Mouse (Mus musculus) adrenal gland, postnatal 36 days (tissue): Measurements from ENCODE around the gene Oprm1. TPM values are rescaled to one million over a fixed set of nuclear protein-coding genes. Genes with fewer than 3 reads are reported as not detected.

Source experiments
- DNase-seq, 2 experiments: peaks; one replicate each; pipeline ENCODE4 v3.0.0; 2021; ENCODE audit warnings: mixed read lengths in 1 of 2
- total RNA-seq, 2 experiments: library from RNA; stranded (reverse); gene quantifications; 2 replicates each; pipeline ENCODE4 v1.2.3; 2021

The Oprm1 gene
- total RNA-seq, 2 experiments from 2014 or later, result not detected

DNA sequence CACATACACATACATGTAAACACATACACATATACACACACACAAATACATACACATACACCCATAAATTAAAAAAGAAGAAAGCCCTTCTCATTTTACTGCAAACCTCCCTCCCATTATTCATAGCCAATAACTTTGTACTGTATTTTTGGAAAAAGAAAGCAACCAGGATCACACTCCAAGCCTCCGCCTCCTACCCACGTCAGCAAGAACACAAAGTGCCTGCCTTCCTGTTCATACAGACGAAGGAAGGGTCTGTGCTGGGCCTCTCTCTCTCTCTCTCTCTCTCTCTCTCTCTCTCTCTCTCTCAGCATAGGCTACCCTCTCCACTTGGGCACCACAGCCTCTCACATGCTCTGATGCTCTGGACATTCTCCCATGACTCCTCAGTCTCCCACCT lies 137.5 kb downstream of the Oprm1 start:
- DNase-seq, result no peak

- no peak for DNase-seq
Measured at GRCm38 (mm10) chr10:6896659-6897303, 138.5 kb downstream of the Oprm1 start.

DNA sequence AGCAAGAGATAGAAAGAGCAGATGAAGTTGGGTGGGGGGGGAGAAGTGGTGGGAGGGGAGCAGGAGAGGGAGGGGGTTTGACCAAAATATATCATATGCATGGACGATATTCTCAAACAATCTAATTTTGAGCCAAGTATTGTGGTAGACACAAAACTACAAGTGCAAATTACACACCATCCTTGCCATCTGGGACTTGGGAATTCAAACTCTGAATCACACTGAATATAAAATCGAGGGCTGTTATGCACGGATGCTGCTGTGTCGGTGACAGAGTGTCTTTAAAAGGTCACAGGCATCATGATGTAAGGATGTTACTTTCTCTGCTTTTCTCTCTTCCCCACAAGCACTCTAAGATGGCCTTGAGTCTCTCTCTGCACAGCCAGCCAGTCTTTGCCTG lies 141.8 kb downstream of the Oprm1 start:
- no peak for DNase-seq

- DNase-seq, result no peak
Measured at GRCm38 (mm10) chr10:6901819-6902393, 143.6 kb downstream of the Oprm1 start.

GRCm38 (mm10) chr10:6909763-6910162 lies 151.5 kb downstream of the Oprm1 start:
- no peak for DNase-seq

DNA sequence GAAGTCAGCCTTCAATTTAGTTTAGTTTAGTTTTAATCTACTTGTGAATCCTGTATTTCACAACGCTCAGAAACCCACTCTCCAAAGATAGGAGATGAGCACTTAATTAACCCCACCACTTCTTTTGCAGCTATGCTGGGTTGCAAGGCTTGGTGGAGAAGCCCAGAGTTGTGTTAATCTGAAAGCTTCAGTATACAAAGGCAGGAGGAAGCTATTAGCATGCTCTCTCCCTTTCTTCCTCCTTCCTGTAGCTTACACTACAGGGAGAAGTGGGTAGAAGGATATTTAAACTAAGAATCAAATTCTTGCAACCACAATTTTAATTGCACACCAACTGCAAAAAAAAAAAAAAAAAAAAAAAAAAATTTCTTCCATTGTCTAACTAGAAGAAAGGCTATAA lies 157.7 kb downstream of the Oprm1 start:
- DNase-seq, result no peak

DNA sequence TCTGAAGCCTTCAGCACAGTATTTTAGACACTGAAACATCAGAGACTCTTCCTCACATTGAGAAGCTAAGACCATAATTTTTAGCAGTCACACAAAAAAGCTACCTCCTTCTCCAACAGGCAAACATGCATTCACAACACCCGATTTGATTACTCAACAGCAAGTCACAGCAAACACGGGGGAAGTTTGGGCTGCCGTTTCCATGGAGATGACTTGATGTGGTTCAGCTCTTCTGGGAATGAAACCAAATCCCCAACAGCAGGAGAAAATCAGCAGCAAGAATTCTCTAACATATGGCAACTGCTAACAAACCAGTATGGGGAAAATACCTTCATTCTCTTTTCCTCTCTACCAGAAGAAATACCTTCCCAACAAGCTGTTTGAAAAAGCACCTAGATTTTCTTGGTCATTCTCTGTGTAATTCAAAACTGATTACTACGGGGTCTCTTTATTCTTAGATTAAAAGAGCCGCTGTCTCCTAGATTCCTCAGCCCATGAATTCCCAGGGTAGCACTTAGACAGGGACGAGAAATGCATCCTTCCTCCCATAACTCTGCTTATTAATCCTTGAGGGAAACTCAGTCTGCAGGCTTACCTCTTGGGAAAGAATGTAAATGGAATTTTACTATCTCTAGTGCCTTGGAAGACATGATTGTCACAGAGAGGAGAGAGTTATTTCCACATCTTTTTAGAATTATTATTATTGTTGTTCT lies 158.4 kb downstream of the Oprm1 start:
- DNase-seq, result no peak

DNA sequence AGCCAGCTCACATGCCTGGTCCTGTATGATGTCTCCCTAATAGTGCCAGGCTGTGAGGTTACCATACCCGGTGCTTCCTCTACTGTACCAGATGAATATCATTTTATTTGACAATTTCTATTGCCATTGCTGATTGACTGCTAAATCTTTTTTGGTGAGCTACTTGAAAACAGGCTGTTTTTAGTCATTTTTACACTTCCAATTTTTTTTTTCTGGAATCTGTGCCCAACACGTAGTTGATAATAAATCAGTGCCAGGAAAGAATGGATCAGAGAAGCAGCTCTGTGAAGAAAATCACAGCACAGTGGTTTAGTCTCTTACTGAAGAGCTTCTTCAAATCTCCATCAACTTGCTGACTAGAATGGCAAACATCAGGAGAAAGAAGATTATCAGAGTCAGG lies 168.4 kb downstream of the Oprm1 start:
- DNase-seq, result no peak

DNA sequence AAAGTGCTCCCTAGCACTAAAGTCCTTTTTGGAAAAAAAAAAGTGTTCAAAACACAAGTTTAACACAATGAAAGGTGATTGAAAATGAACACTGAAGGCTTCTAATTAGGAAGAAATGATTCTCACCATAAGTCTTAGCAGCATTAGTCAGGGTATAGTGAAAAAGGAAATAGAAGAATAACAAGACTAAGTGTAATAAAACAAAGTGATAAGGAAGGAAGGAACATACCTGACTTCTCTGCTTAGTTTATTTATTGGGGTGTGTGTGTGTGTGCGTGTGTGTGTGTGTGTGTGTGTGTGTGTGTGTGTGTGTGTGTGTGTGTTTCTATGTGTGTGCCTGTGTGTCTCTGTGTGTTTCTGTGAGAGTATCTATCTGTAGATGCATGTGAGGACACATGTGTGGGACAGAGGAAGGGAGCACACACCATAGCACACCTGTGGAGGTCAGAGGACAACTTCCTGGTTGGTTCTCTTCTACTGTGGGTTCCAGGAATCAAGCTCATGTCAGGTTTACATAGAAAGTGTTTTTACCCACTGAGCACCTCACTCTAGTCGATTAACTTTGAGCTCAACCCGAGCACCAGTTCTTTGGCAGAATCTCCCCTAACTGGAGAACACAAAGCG lies 169.4 kb downstream of the Oprm1 start:
- no peak for DNase-seq

- DNase-seq, result no peak
Measured at GRCm38 (mm10) chr10:6928905-6929304, 170.6 kb downstream of the Oprm1 start.

GRCm38 (mm10) chr10:6930398-6930797 lies 172.1 kb downstream of the Oprm1 start:
- no peak for DNase-seq

DNA sequence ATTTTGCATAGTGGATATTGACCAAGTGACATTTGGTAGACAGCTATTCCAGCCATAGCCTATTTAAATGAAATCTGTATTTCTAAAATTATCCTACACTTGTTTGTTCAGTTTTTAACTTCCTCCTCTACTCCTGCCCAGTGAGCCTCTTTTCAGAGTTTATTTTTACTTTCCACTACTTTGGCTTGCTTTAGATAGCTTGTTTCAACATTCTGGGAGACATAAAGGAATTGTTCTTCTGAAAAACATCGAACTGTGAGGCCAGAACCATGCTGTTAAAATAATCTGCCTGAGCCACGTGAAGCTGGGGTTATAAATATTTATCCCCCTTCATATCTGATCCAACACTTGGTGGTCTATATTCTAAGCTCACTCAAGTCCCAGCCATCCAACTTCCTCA lies 172.6 kb downstream of the Oprm1 start:
- DNase-seq, result no peak

DNA sequence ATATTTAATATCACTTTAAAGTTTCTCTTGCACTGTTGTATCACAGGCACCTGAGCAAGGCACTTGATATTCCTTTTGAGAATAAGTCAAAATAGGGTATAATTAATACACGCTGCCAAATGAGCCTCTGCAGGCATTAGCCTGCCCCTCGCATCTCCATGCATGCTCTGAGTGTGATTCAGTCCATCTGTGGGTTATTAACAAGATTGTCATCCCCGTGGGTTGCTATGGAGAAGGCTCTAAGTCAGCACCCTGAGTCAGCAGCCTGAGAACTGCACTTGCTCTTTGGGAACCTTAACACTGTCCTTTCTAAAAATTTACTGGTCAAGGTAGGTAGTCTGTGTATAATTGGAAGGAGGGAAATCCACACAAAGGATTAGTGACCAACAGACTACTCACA lies 176.5 kb downstream of the Oprm1 start:
- no peak for DNase-seq

DNA sequence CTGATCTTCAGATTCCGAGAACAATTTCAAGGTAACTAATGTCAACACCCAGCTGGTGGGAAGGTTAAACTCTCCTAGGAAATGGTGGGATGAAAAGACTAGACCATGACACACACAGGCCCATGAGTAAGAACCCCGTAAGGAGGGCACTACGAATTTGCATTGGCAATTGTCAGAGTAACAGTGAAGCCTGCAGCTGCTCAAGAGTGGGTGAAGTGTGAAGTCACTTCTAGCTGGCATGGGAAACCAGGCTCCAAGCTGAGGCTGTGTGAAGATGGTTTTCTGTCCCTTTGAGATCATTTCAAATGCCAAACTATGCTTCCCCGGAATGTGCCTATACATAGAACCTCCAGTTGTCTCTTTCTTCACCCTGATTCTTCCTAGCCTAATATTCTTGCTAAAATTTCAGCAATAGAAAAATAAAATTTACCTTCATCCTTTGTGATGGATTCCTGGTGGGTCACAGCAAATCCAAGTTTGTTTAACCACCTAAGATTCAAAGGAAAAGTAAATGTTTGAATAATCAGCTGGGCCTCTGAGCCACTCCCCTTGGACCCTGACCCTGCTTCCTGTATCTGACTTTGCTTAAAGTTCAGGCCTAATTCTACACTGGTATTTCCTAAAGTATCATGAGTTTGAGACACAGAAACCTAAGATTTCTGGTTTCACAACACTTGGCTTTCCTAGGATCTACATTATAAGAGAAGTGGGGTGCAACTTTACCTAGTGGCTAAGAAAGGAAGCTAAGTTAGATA lies 178.5 kb downstream of the Oprm1 start:
- DNase-seq, result no peak

DNA sequence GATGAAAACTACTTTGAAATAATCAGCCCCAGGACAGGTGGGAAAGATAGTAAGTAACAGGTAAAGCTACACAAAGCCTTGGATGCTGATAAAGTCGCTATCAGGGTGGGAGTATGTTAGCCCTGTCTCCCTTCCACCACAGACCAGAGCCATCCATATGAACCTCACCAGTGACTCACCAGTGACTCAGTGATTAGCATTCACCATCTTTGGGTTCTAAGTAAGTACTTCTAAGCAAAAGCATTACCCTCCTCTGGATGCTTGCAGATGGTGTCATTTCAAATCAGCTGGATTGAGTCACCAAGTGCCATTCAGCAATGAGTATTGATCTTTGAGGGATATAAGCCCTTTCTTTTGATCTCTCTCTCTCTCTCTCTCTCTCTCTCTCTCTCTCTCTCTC lies 194.8 kb downstream of the Oprm1 start:
- no peak for DNase-seq

DNA sequence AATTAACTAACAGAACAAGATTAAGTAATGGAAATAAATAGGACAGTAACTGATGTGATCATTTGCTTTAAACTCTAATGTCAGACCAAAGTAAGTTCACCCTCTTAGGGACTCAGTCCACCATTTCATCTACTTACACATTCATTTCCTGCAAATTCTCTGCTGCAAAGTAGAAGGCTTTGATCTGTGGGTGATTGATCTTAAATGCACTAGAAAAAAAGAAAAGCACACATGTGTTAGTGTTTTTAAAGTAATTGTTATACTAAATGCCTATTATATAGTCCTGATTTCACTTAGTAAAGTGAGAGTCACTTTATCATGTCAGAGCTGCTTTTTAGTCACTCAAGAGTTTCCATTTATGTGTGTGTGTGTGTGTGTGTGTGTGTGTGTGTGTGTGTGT lies 196.2 kb downstream of the Oprm1 start:
- no peak for DNase-seq

- no peak for DNase-seq
Measured at GRCm38 (mm10) chr10:6956357-6956756, 198.1 kb downstream of the Oprm1 start.

- DNase-seq, result no peak
Measured at GRCm38 (mm10) chr10:6958791-6959190, 200.5 kb downstream of the Oprm1 start.

GRCm38 (mm10) chr10:6967588-6968242 lies 209.4 kb downstream of the Oprm1 start:
- no peak for DNase-seq

DNA sequence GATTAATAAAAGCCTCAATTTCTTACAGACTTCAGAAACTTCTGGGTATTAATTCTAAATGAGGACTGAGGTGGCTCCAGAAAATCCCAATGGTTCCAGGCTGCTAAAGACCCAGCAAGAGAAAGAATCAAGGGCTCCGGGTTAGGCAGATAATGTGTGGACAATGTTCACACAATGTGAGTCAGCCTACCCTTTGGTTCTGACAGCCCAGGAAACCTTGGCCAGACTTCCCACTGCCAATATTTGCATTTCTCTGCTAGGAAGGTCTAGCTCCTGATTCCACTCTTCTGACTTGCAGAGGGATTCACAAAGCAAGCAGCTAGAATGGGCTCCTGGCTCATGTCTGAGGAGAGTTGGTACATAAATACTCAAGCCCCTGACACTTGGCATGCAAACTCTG lies 210.0 kb downstream of the Oprm1 start:
- DNase-seq, result no peak

GRCm38 (mm10) chr10:6977843-6978242 lies 219.5 kb downstream of the Oprm1 start:
- DNase-seq, result no peak

- DNase-seq, result no peak
Measured at GRCm38 (mm10) chr10:6978733-6979132, 220.4 kb downstream of the Oprm1 start.
